Mouse (Mus musculus) lung, postnatal 10 days (tissue): ENCODE measurements around the gene Odaph.
A peak's percentile ranks its signal among the peaks of the same experiment; 100 is the strongest.

ENCODE experiments used
- DNase-seq: peaks from one replicate; pipeline ENCODE4 v3.0.0; 2021

Gene Odaph

GRCm38 (mm10) chr5:91991191-91991937 is 4.1 kb downstream of the Odaph start:
- no peak for DNase-seq

- no peak for DNase-seq
Observed at GRCm38 (mm10) chr5:91993061-91993460, 5.8 kb downstream of the Odaph start.

DNA sequence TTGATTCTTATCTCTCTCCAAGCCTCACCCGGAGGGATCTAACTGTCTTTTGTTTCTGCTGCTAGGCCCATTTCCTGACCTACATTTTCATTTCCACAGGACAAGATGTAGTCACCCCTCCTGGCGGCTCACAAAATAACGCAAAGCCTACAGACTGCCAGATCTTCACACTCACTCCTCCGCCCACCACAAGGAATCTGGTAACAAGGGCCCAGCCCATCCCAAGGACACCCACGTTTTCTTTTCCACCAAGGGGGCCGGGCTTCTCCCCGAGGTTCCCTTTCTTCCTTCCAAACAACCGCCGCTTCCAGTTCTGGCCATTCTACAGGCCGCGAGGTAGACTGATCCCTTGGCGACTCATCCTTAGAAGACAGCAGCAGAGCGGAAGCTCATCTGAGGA is 7.3 kb downstream of the Odaph start:
- DNase-seq = peak; percentile 50

DNA sequence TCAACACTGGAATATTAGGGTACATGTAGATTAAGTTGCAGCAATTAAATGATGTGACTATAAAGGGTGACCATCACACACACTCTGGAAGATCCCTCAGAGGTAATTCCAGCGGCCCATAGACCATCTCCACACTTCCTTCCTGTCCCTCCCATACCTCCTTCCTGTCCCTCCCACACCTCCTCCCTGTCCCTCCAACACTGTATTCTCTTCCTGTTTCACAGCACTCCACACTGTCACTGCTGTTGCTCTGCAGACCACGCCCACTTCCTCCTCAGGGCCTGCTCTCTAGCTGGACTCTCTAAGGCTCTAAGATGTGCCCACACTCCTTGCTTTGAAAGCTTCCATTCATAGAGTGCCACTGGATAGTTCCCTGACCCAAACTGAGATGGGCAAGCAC is 13.5 kb downstream of the Odaph start:
- DNase-seq = peak; percentile 44

- peak; percentile 60 for DNase-seq
Observed at GRCm38 (mm10) chr5:92003011-92003410, 15.7 kb downstream of the Odaph start.

DNA sequence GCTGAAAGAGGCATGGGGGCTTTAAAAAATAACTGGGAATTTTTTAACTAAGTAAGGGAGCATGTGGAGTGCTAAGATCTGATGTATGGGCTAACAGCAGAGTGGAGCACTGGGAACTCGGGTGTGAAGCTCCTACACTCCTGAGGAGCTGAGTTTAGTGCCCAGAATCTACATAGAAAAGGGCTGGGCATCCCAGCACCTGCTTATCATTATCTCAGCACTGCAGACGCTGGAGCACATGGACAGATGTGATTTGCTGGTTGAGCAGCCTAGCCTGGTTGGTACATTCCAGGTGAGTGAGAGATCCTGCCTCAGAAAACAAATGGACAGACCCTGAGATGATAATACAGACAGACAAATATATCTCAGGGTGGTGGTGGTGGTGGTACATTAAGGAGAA is 22.6 kb downstream of the Odaph start:
- no peak for DNase-seq

DNA sequence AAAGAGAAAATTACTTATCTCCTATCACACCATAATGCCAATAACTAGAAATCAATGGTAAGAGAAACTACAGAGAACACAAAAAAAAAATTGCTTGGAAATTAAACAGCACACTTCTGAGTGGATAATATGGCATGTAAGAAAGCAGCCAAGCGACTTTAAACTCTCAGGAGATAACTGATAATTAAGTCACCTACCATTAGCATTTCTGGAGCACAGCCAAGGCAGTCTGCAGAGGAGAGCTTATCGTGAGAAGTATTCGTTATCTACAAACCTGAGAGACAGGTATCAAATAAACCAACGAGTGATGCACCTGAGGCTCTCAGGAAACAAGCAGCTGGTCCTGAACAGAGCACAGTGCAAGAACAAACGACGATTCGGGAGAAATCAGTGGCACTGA is 24.5 kb downstream of the Odaph start:
- no peak for DNase-seq

- no peak for DNase-seq
Observed at GRCm38 (mm10) chr5:92019960-92020359, 32.7 kb downstream of the Odaph start.

GRCm38 (mm10) chr5:92042377-92043348 is 55.4 kb downstream of the Odaph start:
- DNase-seq = peak; percentile 95

DNA sequence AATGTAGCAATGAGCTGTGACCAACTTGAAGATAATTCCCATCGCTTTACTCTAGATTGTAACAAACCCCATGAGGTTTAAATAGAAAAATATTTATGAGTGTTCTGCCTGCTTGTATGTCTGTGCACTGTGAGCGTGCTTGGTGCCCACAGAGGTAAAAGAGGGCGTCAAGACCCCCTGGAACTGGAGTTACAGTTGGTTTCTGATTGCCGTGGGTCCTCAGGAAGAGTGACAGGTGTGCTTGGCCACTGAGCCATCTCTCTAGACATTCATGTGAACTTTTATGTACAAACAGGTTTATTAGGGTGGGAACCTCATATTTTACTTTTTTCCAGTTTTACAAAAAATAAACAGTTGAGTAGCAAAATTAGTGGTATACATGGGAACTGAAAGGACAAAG is 56.5 kb downstream of the Odaph start, which contains the start of gene Cdkl2:
Cdkl2 (minus strand) TSS at position 101 of the 400 bp plus-strand sequence.
- no peak for DNase-seq
